Mouse (Mus musculus) megakaryocyte, embryonic 14.5 days (primary cell): ENCODE results near the gene Fars2.

Experiments
- FLI1 ChIP-seq: IDR thresholded peaks from 2 replicates; pipeline ENCODE4 v1.6.1; 2012; ENCODE audit warnings: low read length, inconsistent platforms, mixed read lengths
- GATA1 ChIP-seq: IDR thresholded peaks from 3 replicates; pipeline ENCODE4 v1.6.1; 2012; ENCODE audit warnings: mixed read lengths, low read length, inconsistent platforms, borderline replicate concordance

GRCm38 (mm10) chr13:36264391-36264790, 147.2 kb downstream of the Fars2 start:
- no peak for TF ChIP-seq GATA1
- TF ChIP-seq FLI1 = no peak
